Mouse (Mus musculus): ENCODE results near the gene Gpr183.

The Gpr183 gene

GRCm38 (mm10) chr14:121929243-121929951 lies 35.6 kb downstream of the Gpr183 start:
- no peak for DNase-seq

GRCm38 (mm10) chr14:121928375-121929137 lies 36.4 kb downstream of the Gpr183 start:
- peak; percentile 70 for DNase-seq

- DNase-seq: no peak
These were observed 37.5 kb downstream of the Gpr183 start for GRCm38 (mm10) chr14:121927451-121927850.

DNA sequence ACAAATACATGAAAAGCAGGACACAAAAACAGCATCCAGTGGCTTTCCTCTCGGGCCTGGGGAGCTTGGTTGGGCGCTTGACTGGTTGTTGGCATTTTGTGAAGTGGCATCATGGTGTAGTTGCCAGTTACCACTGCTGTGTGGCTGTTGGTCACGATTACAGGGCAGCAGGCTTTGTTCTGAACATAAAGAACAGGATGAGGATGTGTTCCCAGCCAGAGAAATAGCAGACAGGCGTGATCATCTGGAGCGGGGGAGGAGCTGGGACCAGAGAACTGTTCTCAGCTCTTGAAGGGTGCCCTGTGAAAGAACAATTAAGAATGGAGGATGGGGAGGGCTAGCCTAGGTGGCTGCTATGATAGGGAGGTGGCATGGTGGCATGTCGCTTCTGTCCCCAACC lies 38.1 kb downstream of the Gpr183 start:
- DNase-seq: no peak

DNA sequence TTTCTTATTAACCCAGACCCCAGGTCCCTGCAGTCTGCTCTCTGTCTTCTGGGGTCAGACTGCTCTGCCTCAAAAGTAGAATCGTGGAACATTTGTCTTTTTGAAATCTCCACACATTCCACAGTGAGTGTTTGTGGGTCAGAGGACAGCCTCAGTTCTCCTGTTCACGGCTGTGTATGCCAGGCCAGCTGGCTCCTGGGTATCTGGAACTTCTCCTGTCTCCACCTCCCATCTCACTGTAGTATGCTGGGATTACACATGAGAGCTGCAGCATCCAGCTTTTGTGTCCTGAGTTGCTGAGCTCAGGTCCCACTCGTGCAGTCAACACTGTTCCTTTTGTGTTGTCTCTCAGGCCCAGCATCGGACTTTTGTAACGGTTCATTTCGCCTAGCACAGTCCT lies 40.1 kb downstream of the Gpr183 start:
- no peak for DNase-seq

GRCm38 (mm10) chr14:121922731-121923130 lies 42.3 kb downstream of the Gpr183 start:
- DNase-seq: no peak

DNA sequence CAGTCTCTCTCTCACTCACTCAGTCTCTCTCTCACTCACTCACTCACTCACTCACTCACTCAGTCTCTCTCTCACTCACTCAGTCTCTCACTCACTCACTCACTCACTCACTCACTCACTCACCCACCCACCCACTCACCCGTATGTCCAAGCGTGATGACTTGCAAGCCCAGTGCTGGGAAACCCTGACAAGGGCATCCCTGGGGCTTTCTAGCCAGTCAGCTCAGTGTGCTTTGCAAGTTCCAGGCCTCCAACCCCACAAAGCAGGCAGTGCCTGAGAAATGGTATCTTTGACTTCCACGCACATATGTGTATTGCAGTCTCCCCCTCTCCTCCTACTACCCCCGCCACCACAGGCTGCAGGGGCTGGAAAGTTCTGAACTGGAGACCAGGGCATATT lies 43.0 kb downstream of the Gpr183 start:
- DNase-seq: no peak

DNA sequence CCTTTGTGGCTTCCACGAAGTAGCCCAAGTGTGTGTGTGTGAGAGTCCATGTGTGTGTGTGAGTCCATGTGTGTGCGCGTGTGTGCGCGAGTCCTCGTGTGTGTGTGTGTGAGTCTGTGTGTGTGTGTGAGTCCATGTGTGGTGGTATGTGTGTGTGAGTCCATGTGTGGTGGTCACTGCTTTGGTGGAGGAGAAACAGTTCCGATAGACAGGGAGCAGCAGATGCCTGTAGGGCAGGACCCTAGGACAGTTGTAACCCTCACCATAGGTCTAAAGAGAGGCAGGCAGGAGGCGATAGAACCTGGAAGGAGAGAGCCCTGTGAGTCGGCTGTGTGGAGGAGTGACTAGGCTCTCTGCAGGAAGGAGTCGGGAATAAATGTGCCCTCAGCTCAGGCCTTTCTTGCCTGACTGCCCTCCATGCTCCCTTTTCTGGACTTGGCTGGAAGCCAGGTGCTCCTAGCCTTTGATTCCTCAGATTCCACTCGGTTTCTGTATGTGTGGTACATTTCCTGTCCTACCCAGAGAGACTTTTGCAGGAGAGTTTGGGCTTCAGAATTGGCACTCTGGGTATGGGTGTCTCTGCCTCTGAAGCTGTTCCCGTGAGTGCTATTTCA lies 44.4 kb downstream of the Gpr183 start:
- no peak for DNase-seq

- peak; percentile 53 for DNase-seq
These were observed 45.2 kb downstream of the Gpr183 start for GRCm38 (mm10) chr14:121919752-121920151.

GRCm38 (mm10) chr14:121918266-121918665 lies 46.7 kb downstream of the Gpr183 start:
- DNase-seq: no peak

DNA sequence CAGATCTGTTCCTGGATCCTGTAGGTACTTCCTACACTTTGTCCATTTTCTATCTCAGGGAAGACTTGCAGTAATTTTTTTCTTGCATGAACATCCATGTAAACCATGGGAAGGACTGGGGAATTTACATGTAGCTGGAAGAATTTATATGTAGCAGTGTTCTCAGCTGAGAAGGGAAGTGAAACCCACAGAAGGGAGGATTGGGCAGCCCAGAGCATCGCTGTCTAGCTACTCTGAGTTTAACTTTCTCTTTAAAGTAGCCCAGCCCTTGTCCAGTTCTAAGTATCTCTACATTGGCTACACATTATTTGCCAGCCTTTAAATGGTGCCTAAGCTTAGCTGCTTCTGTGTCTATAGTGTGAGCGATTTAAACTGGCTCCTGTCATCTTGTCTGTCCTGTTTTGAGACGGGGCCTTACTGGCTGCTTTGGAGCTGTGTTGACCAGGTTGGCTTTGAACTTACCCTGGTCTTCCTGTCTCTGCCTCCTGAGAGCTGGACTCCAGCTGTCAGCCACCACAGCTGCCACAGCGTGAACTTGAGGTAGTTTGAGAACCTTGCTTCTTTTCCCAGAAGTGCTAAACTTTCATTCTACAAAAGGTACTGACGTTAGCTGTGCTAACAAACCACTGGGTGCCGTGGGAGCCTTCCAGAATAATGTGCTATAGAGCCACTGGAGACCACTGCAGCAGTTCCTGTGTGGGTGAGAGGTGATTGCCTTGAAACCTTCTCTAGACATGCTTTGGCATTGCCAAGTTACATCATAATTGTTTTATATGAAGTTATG lies 48.5 kb downstream of the Gpr183 start:
- DNase-seq: peak; percentile 20

GRCm38 (mm10) chr14:121915621-121916020 lies 49.4 kb downstream of the Gpr183 start, which contains the start of gene Gpr18:
TSS of gene Gpr18 (minus strand) at chr14:121915781.
- DNase-seq: peak; percentile 67

GRCm38 (mm10) chr14:121915143-121915542 lies 49.9 kb downstream of the Gpr183 start:
- DNase-seq: no peak

DNA sequence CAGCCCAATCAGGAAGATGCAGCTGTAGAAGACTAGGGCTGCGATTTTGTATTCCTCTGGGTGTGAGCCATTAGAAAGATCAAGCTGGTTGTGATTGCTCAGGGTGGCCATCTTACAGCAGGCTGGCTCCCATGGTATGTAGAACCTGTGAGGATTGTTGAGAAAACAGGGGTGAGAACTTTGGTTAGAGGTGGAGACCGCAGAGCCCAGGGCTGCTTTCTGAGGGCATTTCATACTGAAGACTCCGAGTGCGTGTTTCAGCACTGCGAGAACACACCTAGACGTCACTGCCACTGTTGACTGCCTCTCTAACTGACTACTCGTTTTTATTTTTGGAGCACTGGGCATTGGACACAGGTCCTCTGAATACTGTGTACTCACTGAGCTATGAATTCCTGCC lies 52.5 kb downstream of the Gpr183 start:
- no peak for DNase-seq

- no peak for DNase-seq
These were observed 55.1 kb downstream of the Gpr183 start for GRCm38 (mm10) chr14:121909868-121910267.

GRCm38 (mm10) chr14:121906992-121907681 lies 57.9 kb downstream of the Gpr183 start:
- DNase-seq: peak; percentile 35

GRCm38 (mm10) chr14:121906341-121906991 lies 58.5 kb downstream of the Gpr183 start:
- DNase-seq: peak; percentile 42

GRCm38 (mm10) chr14:121904754-121905153 lies 60.2 kb downstream of the Gpr183 start:
- DNase-seq: no peak

GRCm38 (mm10) chr14:121903381-121903876 lies 61.6 kb downstream of the Gpr183 start:
- peak; percentile 42 for DNase-seq

Measured in thymus, postnatal 14 days (tissue).